Mouse (Mus musculus): ENCODE data around the gene Gm9513.

GRCm38 (mm10) chr9:36475338-36475737 is at the start of gene Gm9513:
- TF ChIP-seq POLR2A (IDR thresholded peaks at IDR 0.05; ENCODE audit: insufficient read depth, low read length) (no peak), CTCF (IDR thresholded peaks at IDR 0.05; ENCODE audit: low read depth, low read length) (no peak)

Data from ES-Bruce4 (cell line).